Mouse (Mus musculus): ENCODE data around the gene Tbc1d10c. TPM values are rescaled to one million over a fixed set of nuclear protein-coding genes. Genes with fewer than 3 reads are reported as not detected.
"Not testable (repeated sequence)": the region's sequence is repeated elsewhere in the genome, so short reads cannot be mapped to it uniquely, and the experiment has no call there.

Gene Tbc1d10c
- polyA plus RNA-seq, 1 experiment from 2014 or later, result 0.43 TPM

DNA sequence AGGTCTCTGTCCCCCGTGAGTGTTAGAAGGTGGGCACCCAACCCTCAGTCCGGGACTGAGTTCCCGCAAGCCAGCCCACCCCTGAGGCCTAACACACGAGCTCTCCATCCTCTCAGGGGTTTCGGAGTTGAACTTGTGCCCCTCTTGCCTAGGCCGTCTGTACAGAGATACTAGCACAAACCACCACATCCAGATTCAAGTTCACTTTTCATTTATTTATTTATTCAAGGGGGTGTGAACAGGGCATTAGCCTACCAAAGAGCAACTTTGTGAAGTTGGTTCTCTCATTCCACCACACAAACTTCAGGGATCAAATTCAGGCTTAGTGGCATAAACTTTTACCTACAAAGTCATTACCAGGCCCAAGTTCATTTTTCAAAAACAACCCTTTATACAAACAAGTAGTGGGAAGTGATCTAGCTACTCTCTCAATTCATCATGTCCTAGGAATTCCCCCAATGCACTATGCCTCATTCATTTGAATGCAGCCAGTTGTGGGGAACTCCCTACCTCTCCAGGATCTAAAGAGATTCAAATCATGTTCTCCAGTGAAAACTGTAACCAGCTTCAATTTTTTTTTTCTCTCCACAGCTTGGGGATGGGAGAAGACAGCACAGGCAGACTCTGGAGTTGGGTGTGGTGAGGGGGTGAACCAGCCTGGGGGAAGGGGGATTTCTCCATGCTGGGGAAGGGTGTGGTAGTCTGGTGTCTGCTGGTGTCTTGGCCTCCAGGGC is 55.7 kb downstream of the Tbc1d10c start:
- not testable (repeated sequence) for ATAC-seq (ENCODE audit: low FRiP score); H3K4me2 ChIP-seq (replicated peaks); H3K4me1 ChIP-seq (replicated peaks; ENCODE audit: control insufficient read depth, insufficient read depth, low read length); H3K4me3 ChIP-seq (replicated peaks; ENCODE audit: low read length); H3K9ac ChIP-seq; H3K27me3 ChIP-seq (ENCODE audit: control insufficient read depth, insufficient read depth, low read length); H3K27ac ChIP-seq; H3K9me3 ChIP-seq (ENCODE audit: control insufficient read depth, low read length); DNase-seq (ENCODE audit: low spot score)
- 89% methylated on average over 6 of the region's 6 CpGs for WGBS
- H3K36me3 ChIP-seq (replicated peaks; ENCODE audit: control insufficient read depth, insufficient read depth), result peaks cover 28% of the 10 kb centered on the region

DNA sequence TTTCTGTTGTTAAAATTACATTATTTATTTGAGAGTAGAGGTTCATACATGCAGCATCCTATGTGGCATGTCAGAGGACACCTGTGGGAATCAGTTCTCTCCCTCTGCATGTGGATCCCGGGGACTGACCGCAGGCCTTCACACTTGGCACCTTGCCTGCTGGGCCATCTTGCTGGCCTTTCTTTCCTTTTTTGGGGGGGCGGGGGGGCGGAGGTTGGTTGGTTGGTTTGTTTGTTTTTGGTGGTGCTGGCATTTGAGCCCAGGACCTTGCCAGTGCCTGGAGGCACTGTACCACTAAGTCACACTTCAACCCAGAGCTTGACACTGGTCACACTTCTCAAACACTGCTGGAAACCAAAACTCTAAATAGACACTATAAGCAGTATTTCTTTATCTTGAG is 56.7 kb downstream of the Tbc1d10c start:
- no peak overlapping the region for H3K4me2 ChIP-seq (replicated peaks)
- no peak overlapping the region for H3K4me3 ChIP-seq (replicated peaks; ENCODE audit: low read length)
- DNase-seq (ENCODE audit: low spot score) (no peak), ATAC-seq (ENCODE audit: low FRiP score) (no peak)
- H3K4me1 ChIP-seq (replicated peaks; ENCODE audit: control insufficient read depth, insufficient read depth, low read length), result no peaks in the 10 kb centered on the region
- H3K27me3 ChIP-seq (ENCODE audit: control insufficient read depth, insufficient read depth, low read length), result no peaks in the 10 kb centered on the region
- H3K9ac ChIP-seq, result no peak overlapping the region
- H3K9me3 ChIP-seq (ENCODE audit: control insufficient read depth, low read length), result no peaks in the 10 kb centered on the region
- H3K27ac ChIP-seq, result no peak overlapping the region
- WGBS, result 95% methylated on average over 4 of the region's 4 CpGs
- peaks cover 37% of the 10 kb centered on the region for H3K36me3 ChIP-seq (replicated peaks; ENCODE audit: control insufficient read depth, insufficient read depth)

Small RNAs within 50 kb of the gene (microRNA-seq; reads per million reads assigned to microRNA genes)
- gene Gm26115, result not detected

Other genes starting within 250 kb of the Tbc1d10c start
- not detected in 2 replicates for gene Aldh3b3, start 232.6 kb downstream of the Tbc1d10c start, polyA plus RNA-seq (2014; fragmentation: Nextera tagmentation; extraction: Ambion mirVana)
- 0.13 and 0.32 TPM in 2 replicates for gene Aldh3b2, start 219.0 kb downstream of the Tbc1d10c start, polyA plus RNA-seq (2014; fragmentation: Nextera tagmentation; extraction: Ambion mirVana)
- gene Acy3, start 204.7 kb downstream of the Tbc1d10c start, polyA plus RNA-seq (2014; fragmentation: Nextera tagmentation; extraction: Ambion mirVana), result 2.1 and 3.6 TPM in 2 replicates
- 0.46 TPM in 2 replicates for gene Tbx10, start 198.5 kb downstream of the Tbc1d10c start, polyA plus RNA-seq (2014; fragmentation: Nextera tagmentation; extraction: Ambion mirVana)
- 23.5 TPM in 2 replicates for gene Nudt8, start 190.7 kb downstream of the Tbc1d10c start, polyA plus RNA-seq (2014; fragmentation: Nextera tagmentation; extraction: Ambion mirVana)
- gene Gm49405, start 190.7 kb downstream of the Tbc1d10c start, polyA plus RNA-seq (2014; fragmentation: Nextera tagmentation; extraction: Ambion mirVana), result 2.7 and 3.4 TPM in 2 replicates
- gene Doc2g, start 188.0 kb downstream of the Tbc1d10c start, polyA plus RNA-seq (2014; fragmentation: Nextera tagmentation; extraction: Ambion mirVana), result 4.1 and 5.0 TPM in 2 replicates
- 242 and 259 TPM in 2 replicates for gene Ndufv1, start 178.5 kb downstream of the Tbc1d10c start, polyA plus RNA-seq (2014; fragmentation: Nextera tagmentation; extraction: Ambion mirVana)
- gene Gstp1, start 153.3 kb downstream of the Tbc1d10c start, polyA plus RNA-seq (2014; fragmentation: Nextera tagmentation; extraction: Ambion mirVana), result 477 and 497 TPM in 2 replicates
- 1.7 TPM in 1 of 2 replicates, not detected in the other for gene Gstp2, start 145.3 kb downstream of the Tbc1d10c start, polyA plus RNA-seq (2014; fragmentation: Nextera tagmentation; extraction: Ambion mirVana)
- not detected in 2 replicates for gene Gstp3, start 131.7 kb downstream of the Tbc1d10c start, polyA plus RNA-seq (2014; fragmentation: Nextera tagmentation; extraction: Ambion mirVana)
- gene Cabp2, start 109.7 kb downstream of the Tbc1d10c start, polyA plus RNA-seq (2014; fragmentation: Nextera tagmentation; extraction: Ambion mirVana), result not detected in 2 replicates
- gene Cdk2ap2, start 94.1 kb downstream of the Tbc1d10c start, polyA plus RNA-seq (2014; fragmentation: Nextera tagmentation; extraction: Ambion mirVana), result 79.2 and 82.1 TPM in 2 replicates
- 70.0 and 74.7 TPM in 2 replicates for gene Pitpnm1, start 91.3 kb downstream of the Tbc1d10c start, polyA plus RNA-seq (2014; fragmentation: Nextera tagmentation; extraction: Ambion mirVana)
- 93.8 and 99.7 TPM in 2 replicates for gene Aip, start 65.4 kb downstream of the Tbc1d10c start, polyA plus RNA-seq (2014; fragmentation: Nextera tagmentation; extraction: Ambion mirVana)
- not detected in 2 replicates for gene Gpr152, start 51.5 kb downstream of the Tbc1d10c start, polyA plus RNA-seq (2014; fragmentation: Nextera tagmentation; extraction: Ambion mirVana)
- 0.11 and 0.26 TPM in 2 replicates for gene Cabp4, start 47.3 kb downstream of the Tbc1d10c start, polyA plus RNA-seq (2014; fragmentation: Nextera tagmentation; extraction: Ambion mirVana)
- gene Coro1b, start 42.7 kb downstream of the Tbc1d10c start, polyA plus RNA-seq (2014; fragmentation: Nextera tagmentation; extraction: Ambion mirVana), result 102 TPM in 2 replicates
- gene Ptprcap, start 37.7 kb downstream of the Tbc1d10c start, polyA plus RNA-seq (2014; fragmentation: Nextera tagmentation; extraction: Ambion mirVana), result 0.44 and 0.68 TPM in 2 replicates
- 35.8 and 39.7 TPM in 2 replicates for gene Rps6kb2, start 27.9 kb downstream of the Tbc1d10c start, polyA plus RNA-seq (2014; fragmentation: Nextera tagmentation; extraction: Ambion mirVana)
- gene Carns1, start 15.8 kb downstream of the Tbc1d10c start, polyA plus RNA-seq (2014; fragmentation: Nextera tagmentation; extraction: Ambion mirVana), result 5.3 and 6.0 TPM in 2 replicates
- gene Ppp1ca, start 781 bp upstream of the Tbc1d10c start, polyA plus RNA-seq (2014; fragmentation: Nextera tagmentation; extraction: Ambion mirVana), result 581 and 604 TPM in 2 replicates
- gene Rad9a, start 10.4 kb upstream of the Tbc1d10c start, polyA plus RNA-seq (2014; fragmentation: Nextera tagmentation; extraction: Ambion mirVana), result 19.4 and 22.5 TPM in 2 replicates
- 0.51 and 0.53 TPM in 2 replicates for gene Clcf1, start 23.0 kb upstream of the Tbc1d10c start, polyA plus RNA-seq (2014; fragmentation: Nextera tagmentation; extraction: Ambion mirVana)
- not detected in 2 replicates for gene AC109138.7, start 23.1 kb upstream of the Tbc1d10c start, polyA plus RNA-seq (2014; fragmentation: Nextera tagmentation; extraction: Ambion mirVana)
- 18.8 and 20.4 TPM in 2 replicates for gene Pold4, start 40.6 kb upstream of the Tbc1d10c start, polyA plus RNA-seq (2014; fragmentation: Nextera tagmentation; extraction: Ambion mirVana)
- gene Ssh3, start 77.9 kb upstream of the Tbc1d10c start, polyA plus RNA-seq (2014; fragmentation: Nextera tagmentation; extraction: Ambion mirVana), result 12.9 and 13.4 TPM in 2 replicates
- 50.7 and 56.6 TPM in 2 replicates for gene Ankrd13d, start 91.9 kb upstream of the Tbc1d10c start, polyA plus RNA-seq (2014; fragmentation: Nextera tagmentation; extraction: Ambion mirVana)
- 29.2 and 30.4 TPM in 2 replicates for gene Grk2, start 114.9 kb upstream of the Tbc1d10c start, polyA plus RNA-seq (2014; fragmentation: Nextera tagmentation; extraction: Ambion mirVana)
- 37.3 and 40.7 TPM in 2 replicates for gene Kdm2a, start 207.0 kb upstream of the Tbc1d10c start, polyA plus RNA-seq (2014; fragmentation: Nextera tagmentation; extraction: Ambion mirVana)
- 5.8 and 7.2 TPM in 2 replicates for gene Rhod, start 248.1 kb upstream of the Tbc1d10c start, polyA plus RNA-seq (2014; fragmentation: Nextera tagmentation; extraction: Ambion mirVana)